Mouse (Mus musculus) cerebellum, adult (tissue): Measurements from ENCODE around the gene Hcfc1.
A peak's percentile ranks its signal among the peaks of the same experiment; 100 is the strongest.

Experiments used
- ATAC-seq: cut with Nextera tagmentation; 2 replicates; pipeline ENCODE4 v1.9.2; 2017; ENCODE audit warnings: mild to moderate bottlenecking, moderate library complexity, mixed read lengths; ENCODE audit not compliant: insufficient number of reproducible peaks, low FRiP score, low TSS enrichment

Gene Hcfc1

GRCm38 (mm10) chrX:73966248-73967176 is at the start of gene Hcfc1:
TSS of gene Hcfc1 (minus strand) at chrX:73966357.
- ATAC-seq = peak; percentile 56

DNA sequence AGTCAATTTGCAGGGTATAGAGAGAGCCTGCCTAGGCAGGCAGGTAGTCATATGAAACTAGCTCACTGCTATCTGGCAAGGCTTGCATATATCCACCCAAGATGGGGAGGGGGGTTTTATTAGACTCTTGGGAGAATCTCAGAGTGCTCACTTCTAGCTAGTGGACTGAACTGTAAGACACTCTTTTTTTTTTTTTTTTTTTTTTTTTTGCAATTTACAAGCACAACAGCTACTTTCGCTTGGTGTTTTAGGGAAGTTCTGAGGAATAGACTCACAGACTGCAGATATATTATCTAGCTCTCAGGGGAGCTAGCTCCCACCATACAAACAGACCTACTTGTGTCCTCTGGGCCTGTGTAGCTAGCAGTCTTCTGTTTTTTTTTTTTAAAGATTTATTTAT is 48.4 kb upstream of the Hcfc1 start:
- no peak for ATAC-seq

- ATAC-seq = no peak
Observed at GRCm38 (mm10) chrX:74008063-74008462, 41.9 kb upstream of the Hcfc1 start.

GRCm38 (mm10) chrX:74006401-74006800 is 40.2 kb upstream of the Hcfc1 start:
- no peak for ATAC-seq

DNA sequence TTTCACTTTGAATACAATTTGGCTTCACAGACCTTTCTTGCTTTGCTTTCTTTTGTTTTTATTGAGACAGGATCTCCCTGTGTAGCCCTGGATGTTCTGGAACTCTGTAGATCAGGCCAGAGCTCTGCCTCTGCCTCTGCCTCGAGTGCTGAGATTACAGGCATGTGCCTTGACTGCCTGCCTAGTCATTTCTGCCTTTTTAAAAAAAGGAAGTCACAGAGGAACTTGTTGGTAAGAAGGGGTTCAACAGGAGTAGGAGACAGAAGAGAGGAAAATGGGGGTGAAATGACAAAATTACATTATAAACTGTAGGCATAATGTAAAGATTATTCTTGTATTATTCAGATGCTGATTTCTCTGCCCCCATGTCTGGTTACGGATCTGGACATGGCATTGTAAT is 37.5 kb upstream of the Hcfc1 start:
- no peak for ATAC-seq

- no peak for ATAC-seq
Observed at GRCm38 (mm10) chrX:74001024-74001423, 34.9 kb upstream of the Hcfc1 start.

DNA sequence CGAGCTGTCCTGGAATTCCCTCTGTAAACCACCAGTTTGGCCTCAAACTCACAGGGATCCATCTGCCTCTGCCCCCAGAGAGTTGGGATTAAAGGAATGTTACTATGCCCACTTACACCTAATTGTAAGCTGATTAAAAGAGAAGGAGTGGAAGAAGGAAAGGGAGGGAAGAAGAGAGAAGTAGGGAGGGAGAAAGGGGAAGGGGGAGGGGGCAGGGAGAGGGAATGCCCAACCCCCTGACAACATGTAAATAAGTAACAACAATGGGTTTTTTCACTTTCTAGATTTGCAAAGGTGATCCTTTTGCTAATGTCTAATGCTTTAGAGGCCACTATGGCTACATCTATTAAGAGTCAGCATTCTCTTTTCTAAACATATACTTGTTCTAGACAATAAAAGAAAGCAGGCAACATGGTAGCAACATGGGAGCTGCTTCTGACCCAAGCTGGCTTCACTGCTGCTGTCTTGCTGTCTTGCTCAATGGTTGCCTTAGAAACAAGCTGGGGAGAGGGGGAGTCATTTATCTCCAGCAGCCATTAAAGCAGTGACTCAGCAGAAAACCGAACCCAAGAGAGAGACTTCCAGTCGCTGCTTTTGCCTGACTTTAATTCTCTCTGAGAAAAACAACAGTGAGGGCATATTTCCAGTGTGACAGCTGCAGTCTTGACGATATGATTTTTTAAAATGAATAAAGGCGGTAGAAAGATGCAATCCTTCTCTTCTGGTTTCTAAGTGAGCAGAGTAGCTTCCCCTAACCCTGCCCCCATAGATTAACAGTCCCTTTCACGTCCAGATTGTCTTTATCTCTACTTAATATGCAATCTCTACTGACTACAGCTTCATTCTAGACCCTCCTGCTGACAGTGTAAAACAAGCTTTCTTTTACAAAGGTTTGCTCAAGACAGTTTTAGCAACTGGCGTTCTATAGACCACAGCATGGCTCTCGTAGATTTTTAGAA is 33.0 kb upstream of the Hcfc1 start:
- ATAC-seq = no peak

GRCm38 (mm10) chrX:73977783-73978182 is 11.6 kb upstream of the Hcfc1 start:
- ATAC-seq = no peak

- ATAC-seq = no peak
Observed at GRCm38 (mm10) chrX:73976283-73976682, 10.1 kb upstream of the Hcfc1 start.

DNA sequence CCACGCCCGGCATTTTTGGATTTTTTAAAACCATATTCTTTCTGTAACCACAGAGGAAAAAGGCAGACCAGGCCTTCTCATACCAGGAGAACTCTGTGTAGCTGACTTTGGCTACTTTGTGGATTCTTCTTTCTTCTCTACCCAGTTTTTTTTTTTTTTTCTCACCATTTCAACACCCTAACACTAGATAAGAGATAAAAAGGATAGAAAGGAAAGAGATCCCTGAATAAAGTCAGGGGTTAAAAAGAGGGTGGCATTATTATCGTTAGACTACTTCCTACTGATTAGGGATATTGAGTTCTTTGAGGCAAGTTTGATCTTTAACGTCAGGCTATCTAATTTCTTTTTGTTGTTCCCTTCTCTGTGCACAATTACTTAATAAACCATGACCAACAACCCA is 6.6 kb upstream of the Hcfc1 start:
- no peak for ATAC-seq

DNA sequence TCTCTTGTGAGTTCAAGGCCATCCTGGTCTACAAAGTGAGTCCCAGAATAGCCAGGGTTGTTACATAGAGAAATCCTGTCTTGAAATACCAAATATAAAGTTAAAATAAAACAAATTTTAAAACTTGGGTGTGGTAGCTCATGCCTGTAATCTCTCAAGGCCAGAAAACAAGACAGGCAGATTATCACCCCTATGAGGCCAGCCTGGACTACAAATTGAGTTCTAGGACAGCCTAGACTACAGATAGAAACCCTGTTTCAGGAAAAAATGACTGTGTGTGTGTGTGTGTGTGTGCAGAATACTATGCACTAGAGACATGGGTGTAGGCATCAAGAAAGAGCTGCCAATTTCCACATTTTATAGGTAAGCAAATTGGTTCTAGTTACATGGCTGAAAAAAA is 4.6 kb upstream of the Hcfc1 start:
- ATAC-seq = no peak

DNA sequence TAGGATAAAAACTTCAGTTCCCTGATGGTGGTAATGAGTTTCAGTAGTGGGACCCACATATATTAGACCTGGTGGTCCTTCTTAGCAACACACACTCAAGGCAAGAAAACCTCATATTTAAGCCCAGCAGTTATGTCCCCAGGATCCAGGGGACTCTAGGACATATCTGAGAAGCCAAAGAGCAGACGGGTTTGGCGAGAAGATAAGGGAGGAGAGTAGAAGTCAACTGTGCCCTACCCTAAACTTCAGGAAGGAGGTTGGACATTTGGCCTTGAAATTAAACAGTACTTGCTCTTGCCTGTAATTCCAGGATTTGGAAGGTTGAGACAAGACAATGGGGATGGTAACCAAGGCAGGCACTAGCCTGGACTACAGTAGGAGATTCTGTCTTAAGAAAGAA is 3.6 kb upstream of the Hcfc1 start:
- no peak for ATAC-seq

DNA sequence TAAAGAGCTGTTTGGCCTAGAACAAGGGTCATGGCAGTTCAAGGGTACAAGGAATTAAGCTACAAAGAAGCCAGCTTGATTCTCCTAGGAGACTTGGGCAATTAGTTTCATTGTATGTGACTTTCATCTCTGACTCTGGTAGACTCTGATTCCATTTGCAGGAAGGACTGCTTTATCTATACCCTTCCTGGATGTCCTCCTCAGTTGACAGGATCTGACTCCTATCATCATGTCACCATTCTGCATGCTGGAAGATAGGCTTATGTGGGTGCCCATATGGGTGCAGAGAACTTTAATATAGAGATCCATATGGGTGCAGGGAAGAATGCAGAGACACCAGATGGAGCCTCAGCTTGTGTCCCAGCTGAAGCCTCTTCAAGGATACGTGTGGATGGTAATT is 3.0 kb upstream of the Hcfc1 start:
- ATAC-seq = no peak

- ATAC-seq = peak; percentile 77
Observed at GRCm38 (mm10) chrX:73967177-73968075, 1.3 kb upstream of the Hcfc1 start.

DNA sequence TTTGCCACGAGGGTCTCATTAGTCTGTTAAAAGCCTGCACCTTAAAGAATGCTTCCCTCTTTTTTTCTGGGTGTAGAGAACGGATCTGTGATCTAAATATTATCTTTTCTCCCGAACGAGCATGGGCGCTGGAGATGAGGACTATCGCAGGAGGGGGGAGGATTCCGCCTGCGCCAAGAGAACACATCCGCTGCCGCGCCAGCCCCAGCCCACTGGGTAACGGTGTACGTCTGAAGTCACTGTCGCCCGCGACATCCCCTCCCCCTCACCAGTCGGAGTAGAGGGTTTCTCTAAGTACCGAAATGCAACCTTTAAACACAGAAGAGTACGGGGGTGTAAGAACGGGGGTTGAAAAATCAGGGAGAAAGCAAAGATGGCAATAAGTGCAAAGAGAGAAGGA is 850 bp downstream of the Hcfc1 start:
- no peak for ATAC-seq

- no peak for ATAC-seq
Observed at GRCm38 (mm10) chrX:73964363-73964762, 1.8 kb downstream of the Hcfc1 start.

- no peak for ATAC-seq
Observed at GRCm38 (mm10) chrX:73954988-73955387, 11.2 kb downstream of the Hcfc1 start.

DNA sequence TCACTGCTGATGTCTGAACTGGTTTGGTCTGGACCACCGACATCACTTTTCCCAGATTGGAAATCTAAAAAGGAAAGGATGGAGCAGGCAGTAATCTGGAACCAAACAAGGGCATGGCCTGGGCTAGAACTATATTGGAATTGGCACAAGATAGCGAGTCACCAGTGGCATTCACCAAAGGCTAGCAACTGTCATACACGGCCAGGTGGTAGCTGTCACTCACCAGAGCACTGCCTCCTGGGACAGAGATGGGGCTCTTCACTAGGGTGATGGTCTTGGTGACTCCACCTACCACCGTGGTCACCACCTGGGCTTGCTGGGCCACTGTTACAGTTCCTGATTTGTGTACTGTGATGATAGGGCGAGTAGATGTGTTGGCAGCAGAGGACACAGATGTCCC is 13.6 kb downstream of the Hcfc1 start:
- ATAC-seq = no peak

GRCm38 (mm10) chrX:73949341-73949740 is 16.8 kb downstream of the Hcfc1 start:
- no peak for ATAC-seq

DNA sequence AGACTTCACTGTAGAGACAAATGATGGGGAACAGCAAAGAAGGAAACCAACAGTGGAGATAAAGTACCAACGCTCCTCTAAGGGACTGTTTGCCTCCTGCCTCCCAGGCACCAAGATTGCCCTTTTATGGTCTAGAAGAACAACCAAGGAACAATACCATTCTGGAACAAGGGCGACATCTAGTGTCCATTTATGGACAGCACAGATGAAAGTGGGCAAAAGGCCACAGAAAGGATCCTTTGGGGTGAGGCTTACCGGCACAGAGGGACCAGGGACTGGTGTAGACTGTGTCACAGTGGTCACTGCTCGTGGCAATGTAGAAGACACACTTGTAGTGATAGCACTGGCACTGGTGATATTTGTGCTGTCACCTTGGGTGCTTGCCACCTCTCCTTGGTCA is 17.5 kb downstream of the Hcfc1 start:
- peak; percentile 58; the same call in 1 of the 2 replicates for ATAC-seq
